ENCODE assay signal across 27 mouse cellular contexts in genomic region chr19:47857957-47858942, GRCm38 (mm10). TPM values are rescaled to one million over a fixed set of nuclear protein-coding genes. Genes with fewer than 3 reads are reported as not detected.
DNase-seq lines count a peak whose midpoint lies in the region; ATAC-seq and TF ChIP-seq lines count a peak whose summit lies in the region.
"Had no signal": no experiment of that assay in that cellular context is flagged by ENCODE, and none has a peak within 500 bp of the region (broad histone marks: within the 10 kb centered on the region; RNA-seq: fewer than 3 reads in every experiment).

No protein-coding gene starts in this region.

- TF ChIP-seq EP300 in stomach, postnatal 0 days (optimal IDR thresholded peaks at IDR 0.05): no peak

- H3K9ac ChIP-seq in hindbrain, embryonic 13.5 days: 0 out of 2 replicates have a peak overlapping the region, but pooled peaks have one; percentile 4
- H3K9ac ChIP-seq in hindbrain, embryonic 16.5 days (ENCODE audit: low read depth, low read length): no peak overlapping the region
- H3K9ac ChIP-seq in stomach, postnatal 0 days (ENCODE audit: low read length): peak overlapping the region; percentile 38
- H3K9ac ChIP-seq: forebrain, embryonic 12.5 days; hindbrain, embryonic 12.5 days; liver, postnatal 0 days had no signal

- peaks cover 25% of the 10 kb centered on the region for H3K36me3 ChIP-seq in hindbrain, embryonic 13.5 days
- peaks cover 8% of the 10 kb centered on the region; the same call in 1 of the 2 replicates for H3K36me3 ChIP-seq in hindbrain, embryonic 16.5 days (ENCODE audit: control insufficient read depth, insufficient read depth, low read length)
- peaks cover 9% of the 10 kb centered on the region for H3K36me3 ChIP-seq in stomach, postnatal 0 days (ENCODE audit: control insufficient read depth, insufficient read depth, low read length)
- H3K36me3 ChIP-seq: forebrain, embryonic 12.5 days; hindbrain, embryonic 12.5 days had no signal

- peaks cover 29% of the 10 kb centered on the region for H3K4me1 ChIP-seq in hindbrain, embryonic 13.5 days (replicated peaks)
- peaks cover 6% of the 10 kb centered on the region for H3K4me1 ChIP-seq in hindbrain, embryonic 16.5 days (ENCODE audit: control insufficient read depth, insufficient read depth, low read depth, low read length)
- no peaks in the 10 kb centered on the region; the same call in 1 of the 2 replicates for H3K4me1 ChIP-seq in stomach, postnatal 0 days (replicated peaks; ENCODE audit: control insufficient read depth, insufficient read depth)

- H3K4me3 ChIP-seq in hindbrain, embryonic 13.5 days: no peak overlapping the region
- no peak overlapping the region for H3K4me3 ChIP-seq in hindbrain, embryonic 16.5 days (ENCODE audit: low read length)
- H3K4me3 ChIP-seq in stomach, postnatal 0 days (ENCODE audit: low read depth, low read length): peak overlapping the region; percentile 4; the same call in 1 of the 2 replicates
- H3K4me3 ChIP-seq: erythroblast, embryonic 14.5 days; forebrain, embryonic 12.5 days; heart, adult 2 months; hindbrain, embryonic 12.5 days; layer of hippocampus, adult 2 months; myocyte had no signal

- TF ChIP-seq CTCF in stomach, postnatal 0 days (IDR thresholded peaks at IDR 0.05; ENCODE audit: low read depth): no peak

- peak; percentile 74 to 81 for DNase-seq in lung, adult 18-20 months
- DNase-seq in lung, postnatal 14 days: peak; percentile 78
- DNase-seq in stomach, postnatal 0 days (ENCODE audit: low spot score): no peak
- DNase-seq in adrenal gland, adult 18-20 months (ENCODE audit: low spot score in 2 of 2): no peak
- DNase-seq in layer of hippocampus, adult 8-10 months (ENCODE audit: low spot score in 2 of 2): no peak
- DNase-seq: adrenal gland, postnatal 10 days; cerebellum, adult 2 months; gastrocnemius, postnatal 25 days; heart, adult 2 months; kidney, adult 2 months; kidney, postnatal 10 days; layer of hippocampus, postnatal 36 days; liver, postnatal 0 days; right cerebral cortex, adult 18-20 months; right cerebral cortex, postnatal 4 days had no signal

- no peaks in the 10 kb centered on the region for H3K27me3 ChIP-seq in hindbrain, embryonic 13.5 days
- H3K27me3 ChIP-seq in hindbrain, embryonic 16.5 days (replicated peaks; ENCODE audit: control insufficient read depth, insufficient read depth, low read length): no peaks in the 10 kb centered on the region
- H3K27me3 ChIP-seq in stomach, postnatal 0 days (ENCODE audit: control insufficient read depth, insufficient read depth, low read length): no peaks in the 10 kb centered on the region
- H3K27me3 ChIP-seq: hindbrain, embryonic 12.5 days; Patski had no signal

- H3K4me2 ChIP-seq in hindbrain, embryonic 13.5 days: no peak overlapping the region
- no peak overlapping the region for H3K4me2 ChIP-seq in hindbrain, embryonic 16.5 days (ENCODE audit: low read length)
- H3K4me2 ChIP-seq in stomach, postnatal 0 days (replicated peaks; ENCODE audit: low read depth): peak overlapping the region; percentile 41
- H3K4me2 ChIP-seq: forebrain, embryonic 12.5 days; hindbrain, embryonic 12.5 days; liver, embryonic 11.5 days had no signal

- H3K9me3 ChIP-seq in hindbrain, embryonic 13.5 days: no peaks in the 10 kb centered on the region
- no peaks in the 10 kb centered on the region for H3K9me3 ChIP-seq in hindbrain, embryonic 16.5 days (ENCODE audit: control insufficient read depth, low read length)
- H3K9me3 ChIP-seq in stomach, postnatal 0 days (ENCODE audit: control insufficient read depth, low read length): no peaks in the 10 kb centered on the region
- H3K9me3 ChIP-seq: forebrain, embryonic 12.5 days; hindbrain, embryonic 12.5 days had no signal

- WGBS in hindbrain, embryonic 13.5 days: 72% methylated on average over 18 of the region's 18 CpGs
- 74% methylated on average over 18 of the region's 18 CpGs for WGBS in hindbrain, embryonic 16.5 days
- WGBS in stomach, postnatal 0 days: 60% methylated on average over 18 of the region's 18 CpGs

- no peak for ATAC-seq in hindbrain, embryonic 13.5 days (ENCODE audit: low FRiP score)
- no peak for ATAC-seq in hindbrain, embryonic 16.5 days
- no peak for ATAC-seq in stomach, postnatal 0 days (ENCODE audit: low FRiP score, low TSS enrichment)
- ATAC-seq: CD4-positive, CD25-positive, alpha-beta regulatory T cell, adult 4 months; inflammation-experienced regulatory T-cells, adult 6 months; liver, postnatal 0 days; midbrain, embryonic 16.5 days; Patski had no signal

- H3K27ac ChIP-seq in hindbrain, embryonic 13.5 days: no peak overlapping the region
- no peak overlapping the region for H3K27ac ChIP-seq in hindbrain, embryonic 16.5 days (ENCODE audit: low read depth, low read length)
- H3K27ac ChIP-seq in stomach, postnatal 0 days (replicated peaks): peak overlapping the region; percentile 83
- H3K27ac ChIP-seq: forebrain, embryonic 12.5 days; heart, adult 2 months; hindbrain, embryonic 12.5 days; layer of hippocampus, adult 2 months had no signal

RNA-seq across cellular contexts. Expression of gene Gsto1, which starts 3.5 kb away (rescaled TPM):
- 117 and 118 TPM in 2 replicates for polyA plus RNA-seq in hindbrain, embryonic 13.5 days (2015; fragmentation: Nextera tagmentation; extraction: Ambion mirVana)
- 136 and 148 TPM in 2 replicates for polyA plus RNA-seq in hindbrain, embryonic 16.5 days (2015; fragmentation: Nextera tagmentation; extraction: Ambion mirVana)
- 3,153 and 3,669 TPM in 2 replicates for polyA plus RNA-seq in stomach, postnatal 0 days (2015; fragmentation: Nextera tagmentation; extraction: Ambion mirVana)
- total RNA-seq in adrenal gland, adult 18-20 months (2021): 100 to 1,000 TPM in 1 of 2 experiments, 10 to 100 TPM in 1; 82.8 to 101 TPM
- total RNA-seq in layer of hippocampus, adult 8-10 months (2022): 10 to 100 TPM; 49.8 to 60.2 (median 56.1) TPM

RNA-seq across cellular contexts. Expression of gene Gsto2, which starts 7.1 kb away (rescaled TPM):
- 1.1 and 1.8 TPM in 2 replicates for polyA plus RNA-seq in hindbrain, embryonic 13.5 days (2015; fragmentation: Nextera tagmentation; extraction: Ambion mirVana)
- 1.2 and 1.4 TPM in 2 replicates for polyA plus RNA-seq in hindbrain, embryonic 16.5 days (2015; fragmentation: Nextera tagmentation; extraction: Ambion mirVana)
- 3.5 and 4.2 TPM in 2 replicates for polyA plus RNA-seq in stomach, postnatal 0 days (2015; fragmentation: Nextera tagmentation; extraction: Ambion mirVana)
- total RNA-seq in adrenal gland, adult 18-20 months (2021): 1 to 10 TPM; 2.1 to 3.1 TPM
- total RNA-seq in layer of hippocampus, adult 8-10 months (2022): 1 to 10 TPM; 2.2 to 4.1 (median 2.9) TPM
- polyA plus RNA-seq: erythroblast, embryonic 14.5 days had no signal

Comparison
In these comparisons a context has a peak if more than half of its experiments do, and no peak if none do; other contexts are left out.
1. DNase-seq: peak in lung, adult 18-20 months (2 of 2) and lung, postnatal 14 days (single experiment); none in stomach, postnatal 0 days (single experiment), adrenal gland, adult 18-20 months (0 of 2) and layer of hippocampus, adult 8-10 months (0 of 2).
2. RNA of gene Gsto1, which starts 3.5 kb away (polyA plus RNA-seq): 3,153 to 3,669 TPM in stomach, postnatal 0 days; 136 to 148 TPM in hindbrain, embryonic 16.5 days and 117 to 118 TPM in hindbrain, embryonic 13.5 days; every median in the first group is over 10 times any median in the second.